Mouse (Mus musculus) embryonic facial prominence, embryonic 10.5 days (tissue): Measurements from ENCODE around the gene 5031439G07Rik. TPM values are rescaled to one million over a fixed set of nuclear protein-coding genes. Genes with fewer than 3 reads are reported as not detected.
A peak's percentile ranks its signal among the peaks of the same experiment; 100 is the strongest.
"Not testable (repeated sequence)": the region's sequence is repeated elsewhere in the genome, so short reads cannot be mapped to it uniquely, and the experiment has no call there.

Source experiments
- DNase-seq: peaks from one replicate; pipeline ENCODE4 v3.0.0-alpha.2; 2017; ENCODE audit warnings: low spot score
- H3K27ac ChIP-seq: fragments of 300-500 bp; sonication (generic); replicated peaks from 2 replicates; pipeline ENCODE4 v1.5.1; 2016; ENCODE audit warnings: mild to moderate bottlenecking
- H3K27me3 ChIP-seq: fragments of 300-500 bp; sonication (generic); replicated peaks from 2 replicates; pipeline ENCODE4 v1.6.1; 2016; ENCODE audit warnings: low read depth, mild to moderate bottlenecking; ENCODE audit not compliant: poor library complexity, severe bottlenecking
- H3K36me3 ChIP-seq: fragments of 300-500 bp; sonication (generic); replicated peaks from 2 replicates; pipeline ENCODE4 v1.6.1; 2016; ENCODE audit warnings: mild to moderate bottlenecking, moderate library complexity
- H3K4me1 ChIP-seq: fragments of 300-500 bp; sonication (generic); 2 replicates; pipeline ENCODE4 v1.6.1; 2016
- H3K4me3 ChIP-seq: fragments of 300-500 bp; sonication (generic); 2 replicates; pipeline ENCODE4 v1.5.1; 2016; ENCODE audit warnings: mild to moderate bottlenecking, moderate library complexity
- H3K9me3 ChIP-seq: fragments of 300-500 bp; sonication (generic); 2 replicates; pipeline ENCODE4 v1.6.1; 2016; ENCODE audit warnings: mild to moderate bottlenecking
- WGBS: fragments of 180-500 bp; shearing (Covaris S2); methylation state at CpG from one replicate; pipeline ENCODE4 v1.1.7; 2016; 5-methylcytosine and 5-hydroxymethylcytosine counted together
- polyA plus RNA-seq: library from polyadenylated mRNA; unstranded; fragments of >200 nt; fragmentation: Nextera tagmentation; extraction: Ambion mirVana; gene quantifications from 2 replicates; pipeline ENCODE4 v1.2.1, GENCODE M21; 2016

5031439G07Rik gene
- polyA plus RNA-seq, 1 experiment from 2014 or later: 8.3 TPM

- no peak for DNase-seq
- Histone ChIP-seq H3K4me1 (no peaks in the 10 kb centered on the region), H3K27ac (no peak overlapping the region), H3K36me3 (peaks cover 100% of the 10 kb centered on the region), H3K9me3 (no peaks in the 10 kb centered on the region), H3K27me3 (no peaks in the 10 kb centered on the region), H3K4me3 (no peak overlapping the region)
- 58% methylated on average over 5 of the region's 5 CpGs for WGBS
These were observed 56.0 kb downstream of the 5031439G07Rik start for GRCm38 (mm10) chr15:84932351-84932750.

- H3K4me3 ChIP-seq: peak overlapping the region; percentile 99; the same call in 1 of the 2 replicates
- WGBS: 67% methylated on average over 1 of the region's 1 CpGs
- peaks cover 30% of the 10 kb centered on the region for H3K4me1 ChIP-seq
- H3K27me3 ChIP-seq: no peaks in the 10 kb centered on the region
- no peaks in the 10 kb centered on the region for H3K9me3 ChIP-seq
- H3K36me3 ChIP-seq: peaks cover 48% of the 10 kb centered on the region
- no peak for DNase-seq
- no peak overlapping the region for H3K27ac ChIP-seq
These were observed 62.8 kb downstream of the 5031439G07Rik start for GRCm38 (mm10) chr15:84925495-84926018.

GRCm38 (mm10) chr15:84924781-84925315 lies 63.5 kb downstream of the 5031439G07Rik start:
- H3K27me3 ChIP-seq: no peaks in the 10 kb centered on the region
- H3K27ac ChIP-seq: 0 out of 2 replicates have a peak overlapping the region, but pooled peaks have one; percentile 48
- peaks cover 41% of the 10 kb centered on the region for H3K36me3 ChIP-seq
- WGBS: 25% methylated on average over 9 of the region's 9 CpGs
- peak overlapping the region; percentile 99 for H3K4me3 ChIP-seq
- H3K4me1 ChIP-seq: peaks cover 30% of the 10 kb centered on the region
- DNase-seq: peak; percentile 14
- no peaks in the 10 kb centered on the region for H3K9me3 ChIP-seq

GRCm38 (mm10) chr15:84923508-84924181 lies 64.7 kb downstream of the 5031439G07Rik start:
- H3K36me3 ChIP-seq: peaks cover 37% of the 10 kb centered on the region
- peak overlapping the region; percentile 99 for H3K4me3 ChIP-seq
- H3K4me1 ChIP-seq: peaks cover 30% of the 10 kb centered on the region
- no peaks in the 10 kb centered on the region for H3K27me3 ChIP-seq
- no peak for DNase-seq
- no peaks in the 10 kb centered on the region for H3K9me3 ChIP-seq
- WGBS: 0% methylated on average over 68 of the region's 68 CpGs
- H3K27ac ChIP-seq: peak overlapping the region; percentile 97

- Histone ChIP-seq H3K9me3 (no peaks in the 10 kb centered on the region), H3K36me3 (peaks cover 31% of the 10 kb centered on the region), H3K27ac (peak within 1 kb of the TSS; percentile 97), H3K4me1 (peaks cover 30% of the 10 kb centered on the region), H3K4me3 (peak within 1 kb of the TSS; percentile 99), H3K27me3 (no peaks in the 10 kb centered on the region)
- DNase-seq: peak; percentile 100
- under 1% methylated on average over 60 of the region's 60 CpGs for WGBS
These were observed 65.4 kb downstream of the 5031439G07Rik start, which contains the start of gene Nup50 for GRCm38 (mm10) chr15:84922884-84923507. Nup50 (plus strand) TSS chr15:84923411.

GRCm38 (mm10) chr15:84919938-84920337 lies 68.4 kb downstream of the 5031439G07Rik start, which contains the start of gene Gm29666:
Gm29666 (minus strand) TSS chr15:84920038.
- no peak within 1 kb of the TSS for H3K4me3 ChIP-seq
- H3K36me3 ChIP-seq: peaks cover 8% of the 10 kb centered on the region; the same call in 1 of the 2 replicates
- no peak for DNase-seq
- H3K27me3 ChIP-seq: no peaks in the 10 kb centered on the region
- H3K27ac ChIP-seq: no peak within 1 kb of the TSS
- peaks cover 18% of the 10 kb centered on the region for H3K4me1 ChIP-seq
- H3K9me3 ChIP-seq: no peaks in the 10 kb centered on the region
- WGBS: 95% methylated on average over 3 of the region's 3 CpGs

DNA sequence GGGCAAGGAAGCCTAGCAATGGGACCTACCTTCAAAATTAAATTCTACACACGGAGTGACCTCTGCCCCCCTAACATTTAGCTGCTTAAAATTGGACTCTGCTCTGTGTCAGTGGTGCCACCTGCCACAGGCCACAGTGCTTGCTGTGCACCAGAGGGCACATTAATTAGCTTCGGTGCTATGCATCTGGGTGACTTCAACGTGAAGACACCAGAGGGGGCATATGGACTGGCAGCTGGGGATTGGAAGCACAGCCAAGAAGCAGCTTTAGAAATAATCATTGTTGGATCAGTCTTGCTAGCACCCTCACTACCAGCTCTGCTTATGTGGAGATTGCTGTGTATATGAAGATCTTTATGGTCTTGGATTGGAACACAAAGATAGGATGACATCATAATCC lies 75.2 kb downstream of the 5031439G07Rik start:
- Histone ChIP-seq H3K27ac (no peak overlapping the region), H3K9me3 (peaks cover 13% of the 10 kb centered on the region; the same call in 1 of the 2 replicates), H3K36me3 (peaks cover 21% of the 10 kb centered on the region), H3K4me3 (no peak overlapping the region), H3K4me1 (no peaks in the 10 kb centered on the region), H3K27me3 (no peaks in the 10 kb centered on the region)
- DNase-seq: no peak
- WGBS: 87% methylated on average over 3 of the region's 3 CpGs

- Histone ChIP-seq H3K27me3 (no peaks in the 10 kb centered on the region), H3K4me1 (no peaks in the 10 kb centered on the region)
- DNase-seq: no peak
These were observed 84.4 kb downstream of the 5031439G07Rik start for GRCm38 (mm10) chr15:84903843-84904385.

GRCm38 (mm10) chr15:84898077-84898476 lies 90.3 kb downstream of the 5031439G07Rik start:
- Histone ChIP-seq H3K9me3 (0 out of 2 replicates have a peak, but pooled peaks cover 6% of the 10 kb centered on the region), H3K4me1 (peaks cover 5% of the 10 kb centered on the region; the same call in 1 of the 2 replicates), H3K27ac (no peak overlapping the region), H3K27me3 (no peaks in the 10 kb centered on the region), H3K36me3 (no peaks in the 10 kb centered on the region), H3K4me3 (no peak overlapping the region)
- whole genome bisulfite sequencing: 59% methylated on average over 7 of the region's 7 CpGs
- DNase-seq: no peak

More at GRCm38 (mm10) chr15:84903843-84904385, 84.4 kb downstream of the 5031439G07Rik start:
- WGBS: 65% methylated on average over 7 of the region's 7 CpGs
- H3K27ac ChIP-seq: no peak overlapping the region
- H3K9me3 ChIP-seq: no peaks in the 10 kb centered on the region
- H3K36me3 ChIP-seq: no peaks in the 10 kb centered on the region
- H3K4me3 ChIP-seq: no peak overlapping the region

- peaks cover 6% of the 10 kb centered on the region; the same call in 1 of the 2 replicates for H3K4me1 ChIP-seq
- no peak overlapping the region for H3K4me3 ChIP-seq
- no peak for DNase-seq
- WGBS: 82% methylated on average over 1 of the region's 1 CpGs
- H3K27me3 ChIP-seq: no peaks in the 10 kb centered on the region
- no peaks in the 10 kb centered on the region for H3K36me3 ChIP-seq
- 0 out of 2 replicates have a peak, but pooled peaks cover 6% of the 10 kb centered on the region for H3K9me3 ChIP-seq
- no peak overlapping the region for H3K27ac ChIP-seq
These were observed 91.7 kb downstream of the 5031439G07Rik start for GRCm38 (mm10) chr15:84896664-84897063.

DNA sequence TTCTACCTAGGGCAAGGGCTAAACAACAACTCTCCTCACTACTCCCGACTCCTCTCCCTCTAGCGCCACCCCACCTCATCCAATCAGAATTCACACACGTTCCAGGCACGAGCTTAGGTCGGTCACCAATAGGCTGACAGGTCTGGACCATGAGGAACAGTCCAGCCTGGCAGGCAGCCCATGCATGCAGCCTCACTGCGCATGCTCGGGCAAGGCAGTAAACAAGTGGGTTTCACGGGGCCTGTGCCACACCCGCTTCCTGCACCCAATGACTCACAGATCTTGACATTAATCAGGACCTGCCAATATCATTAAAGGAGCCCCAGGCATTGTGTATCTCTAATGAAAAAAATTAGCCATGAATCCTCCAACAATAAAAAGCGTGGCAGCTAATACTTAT lies 92.1 kb downstream of the 5031439G07Rik start:
- not testable (repeated sequence) for H3K36me3 ChIP-seq, H3K4me3 ChIP-seq, H3K27ac ChIP-seq, DNase-seq, H3K9me3 ChIP-seq, H3K27me3 ChIP-seq
- peaks cover 10% of the 10 kb centered on the region for H3K4me1 ChIP-seq
- 79% methylated on average over 10 of the region's 10 CpGs for WGBS
